Mouse (Mus musculus) forebrain, embryonic 11.5 days (tissue): ENCODE data around the gene Cab39. TPM values are rescaled to one million over a fixed set of nuclear protein-coding genes. Genes with fewer than 3 reads are reported as not detected.

Experiments
- ATAC-seq: fragments of 200-750 bp; cut with Nextera tagmentation; replicated peaks from 2 replicates; pipeline ENCODE4 v1.8.0; 2017; ENCODE audit warnings: moderate TSS enrichment; ENCODE audit not compliant: low FRiP score
- DNase-seq: peaks from one replicate; pipeline ENCODE4 v3.0.0-alpha.2; 2017; ENCODE audit warnings: low spot score
- H3K27ac ChIP-seq: fragments of 300-500 bp; sonication (generic); 2 replicates; pipeline ENCODE4 v1.5.1; 2014; ENCODE audit warnings: low read depth, low read length
- H3K27me3 ChIP-seq: fragments of 300-500 bp; sonication (generic); 2 replicates; pipeline ENCODE4 v1.6.1; 2014; ENCODE audit warnings: mild to moderate bottlenecking, low read length, mixed read lengths; ENCODE audit not compliant: control insufficient read depth, insufficient read depth
- H3K36me3 ChIP-seq: fragments of 300-500 bp; sonication (generic); 2 replicates; pipeline ENCODE4 v1.6.1; 2014; ENCODE audit warnings: mild to moderate bottlenecking, low read length, moderate library complexity, mixed read lengths; ENCODE audit not compliant: control insufficient read depth, insufficient read depth
- H3K4me1 ChIP-seq: fragments of 300-500 bp; sonication (generic); replicated peaks from 2 replicates; pipeline ENCODE4 v1.6.1; 2014; ENCODE audit warnings: low read length, mixed read lengths; ENCODE audit not compliant: control insufficient read depth, insufficient read depth
- H3K4me2 ChIP-seq: fragments of 300-500 bp; sonication (generic); 2 replicates; pipeline ENCODE4 v1.6.1; 2014; ENCODE audit warnings: low read depth, mild to moderate bottlenecking, low read length, moderate library complexity, mixed read lengths; ENCODE audit not compliant: severe bottlenecking
- H3K4me3 ChIP-seq: fragments of 300-500 bp; sonication (generic); 2 replicates; pipeline ENCODE4 v1.5.1; 2014; ENCODE audit warnings: low read depth, low read length
- H3K9ac ChIP-seq: fragments of 300-500 bp; sonication (generic); 2 replicates; pipeline ENCODE4 v1.6.1; 2014; ENCODE audit warnings: low read length
- H3K9me3 ChIP-seq: fragments of 300-500 bp; sonication (generic); 2 replicates; pipeline ENCODE4 v1.6.1; 2016; ENCODE audit warnings: low read length, mixed read lengths; ENCODE audit not compliant: control insufficient read depth
- WGBS: fragments of 180-500 bp; shearing (Covaris S2); extraction: QIAGEN DNeasy Blood & Tissue Kit; methylation state at CpG from one replicate; pipeline ENCODE4 v1.1.7; 2014; 5-methylcytosine and 5-hydroxymethylcytosine counted together
- polyA plus RNA-seq: library from polyadenylated mRNA; unstranded; fragments of >200 nt; fragmentation: Nextera tagmentation; extraction: Ambion mirVana; gene quantifications from 2 replicates; pipeline ENCODE4 v1.2.1, GENCODE M21; 2014

Gene Cab39
- 59.7 and 62.3 TPM in 2 replicates for polyA plus RNA-seq

DNA sequence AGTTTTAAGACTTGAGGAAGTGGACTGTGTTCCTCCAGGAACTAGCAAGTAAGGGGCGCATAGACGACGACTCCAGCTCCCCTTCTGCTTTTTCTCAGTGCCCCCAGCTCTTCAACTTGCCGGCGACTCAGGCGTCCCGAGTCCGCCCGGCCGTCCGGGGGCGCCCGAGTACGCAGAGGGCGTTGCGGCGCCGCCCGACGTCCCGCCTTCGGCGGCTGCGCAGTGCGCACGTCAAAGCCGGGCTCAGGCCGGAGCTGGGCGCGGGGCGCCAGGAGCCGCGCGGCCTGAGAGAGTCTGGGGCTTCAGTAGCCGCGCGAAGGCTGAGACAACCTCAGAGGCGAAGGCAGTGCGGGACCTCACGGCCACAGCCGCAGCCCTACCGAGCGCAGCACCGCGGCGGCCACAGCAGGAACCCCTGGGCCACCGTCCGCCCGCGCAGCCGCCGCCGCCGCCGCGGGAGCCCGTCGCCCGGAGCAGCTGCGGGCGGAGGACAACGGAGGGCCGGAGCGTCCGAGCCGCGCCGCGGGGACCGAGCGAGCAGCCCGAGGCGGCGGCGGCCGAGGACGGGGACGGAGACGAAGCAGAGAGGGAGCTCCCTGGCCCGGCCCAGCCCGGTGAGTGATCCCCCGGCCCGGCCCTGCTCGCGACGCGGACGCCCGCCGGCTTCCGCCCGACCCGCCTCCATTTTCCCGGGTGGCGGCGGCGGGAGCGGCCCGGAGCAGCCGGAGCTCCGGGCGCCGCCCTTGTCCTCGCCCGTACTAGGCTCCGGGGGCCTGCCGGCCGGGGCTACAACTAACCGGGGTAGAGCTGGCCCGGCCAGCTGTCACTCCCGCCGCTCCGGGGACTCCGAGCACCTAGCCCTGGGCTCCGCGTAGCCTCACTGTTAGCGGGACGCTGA is at the start of gene Cab39:
TSS of gene Cab39 (plus strand) at position 234 of the 898 bp plus-strand sequence.
- WGBS, result under 1% methylated on average over 102 of the region's 118 CpGs
- H3K27me3 ChIP-seq, result no peaks in the 10 kb centered on the region
- H3K27ac ChIP-seq, result peak within 1 kb of the TSS; percentile 91
- no peaks in the 10 kb centered on the region for H3K36me3 ChIP-seq
- peak; percentile 95 for ATAC-seq
- H3K4me3 ChIP-seq, result peak within 1 kb of the TSS; percentile 96
- DNase-seq, result peak; percentile 92
- no peaks in the 10 kb centered on the region for H3K4me1 ChIP-seq
- no peaks in the 10 kb centered on the region for H3K9me3 ChIP-seq
- peak within 1 kb of the TSS; percentile 97 for H3K9ac ChIP-seq
- peak within 1 kb of the TSS; percentile 66 for H3K4me2 ChIP-seq

DNA sequence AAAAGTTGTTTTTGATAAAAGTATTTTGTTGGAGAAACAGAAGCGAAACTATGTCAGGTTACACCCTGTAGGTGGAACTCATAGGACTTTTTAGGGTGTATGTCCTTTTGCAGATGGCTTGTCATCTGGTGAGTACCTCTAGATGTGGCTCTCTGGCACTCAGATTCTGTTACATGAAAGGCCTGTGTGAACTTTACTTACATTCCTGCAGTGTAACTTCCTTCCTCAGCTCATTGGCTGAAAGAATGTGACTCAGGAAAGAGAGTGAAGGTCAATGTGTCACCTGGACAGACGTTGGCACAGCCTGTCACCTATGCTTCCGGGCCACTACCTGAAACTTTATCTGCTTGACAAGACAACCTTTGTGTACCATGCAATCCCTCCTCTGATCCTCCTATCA is 48.7 kb upstream of the Cab39 start:
- 0 out of 2 replicates have a peak, but pooled peaks cover 3% of the 10 kb centered on the region for H3K4me1 ChIP-seq
- ATAC-seq (no peak), DNase-seq (no peak)
- 94% methylated on average over 3 of the region's 3 CpGs for WGBS
- no peaks in the 10 kb centered on the region for H3K36me3 ChIP-seq
- no peaks in the 10 kb centered on the region for H3K27me3 ChIP-seq
- H3K9ac ChIP-seq, result no peak overlapping the region
- H3K9me3 ChIP-seq, result no peaks in the 10 kb centered on the region; the same call in 1 of the 2 replicates
- H3K4me2 ChIP-seq, result no peak overlapping the region
- H3K4me3 ChIP-seq, result no peak overlapping the region
- no peak overlapping the region for H3K27ac ChIP-seq

DNA sequence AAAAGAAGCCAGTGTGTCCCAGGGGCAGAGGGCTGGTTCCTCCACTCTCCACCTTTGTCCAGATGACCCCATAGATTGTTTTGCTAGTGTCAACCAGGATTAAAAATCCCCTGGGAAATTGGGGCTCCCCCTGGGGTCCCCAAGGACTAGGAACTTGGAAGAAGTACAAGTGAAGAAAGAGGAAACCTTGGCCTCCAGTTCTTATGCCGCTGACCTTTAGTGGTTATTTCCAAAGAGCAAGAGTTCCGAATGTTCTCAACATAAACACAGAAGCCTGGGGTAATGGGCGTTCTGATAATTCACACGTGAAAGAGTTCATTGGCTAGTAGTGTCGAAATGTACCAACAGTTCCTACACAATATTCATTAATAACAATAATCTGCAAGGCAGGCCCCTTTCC is 46.7 kb upstream of the Cab39 start:
- Histone ChIP-seq H3K4me1 (0 out of 2 replicates have a peak, but pooled peaks cover 3% of the 10 kb centered on the region), H3K9ac (no peak overlapping the region), H3K27me3 (no peaks in the 10 kb centered on the region), H3K36me3 (no peaks in the 10 kb centered on the region), H3K9me3 (no peaks in the 10 kb centered on the region; the same call in 1 of the 2 replicates), H3K27ac (no peak overlapping the region), H3K4me3 (no peak overlapping the region), H3K4me2 (no peak overlapping the region)
- no peak for ATAC-seq
- 86% methylated on average over 5 of the region's 5 CpGs for WGBS
- DNase-seq, result no peak

DNA sequence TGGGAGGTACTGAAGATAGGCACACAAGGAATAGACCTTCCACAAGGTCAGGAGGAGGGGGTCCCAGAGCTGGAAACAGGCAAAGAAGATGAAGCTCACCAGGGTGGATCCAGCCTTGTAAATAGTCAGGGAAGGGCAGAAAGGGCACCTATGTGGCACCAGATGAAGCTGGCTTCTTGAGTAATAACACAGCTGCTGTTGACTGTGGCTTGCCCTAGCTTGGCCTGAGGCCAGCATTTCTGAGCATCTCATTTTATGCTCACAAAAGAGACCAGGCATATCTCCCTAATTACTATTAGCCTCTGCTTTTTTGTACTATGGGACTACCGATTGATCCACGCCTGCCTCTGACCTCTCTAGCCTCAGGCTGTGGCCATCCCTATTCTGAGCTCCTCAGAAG is 43.4 kb upstream of the Cab39 start:
- no peak overlapping the region for H3K27ac ChIP-seq
- DNase-seq, result no peak
- H3K27me3 ChIP-seq, result no peaks in the 10 kb centered on the region
- no peaks in the 10 kb centered on the region for H3K4me1 ChIP-seq
- no peaks in the 10 kb centered on the region for H3K36me3 ChIP-seq
- H3K9ac ChIP-seq, result no peak overlapping the region
- H3K4me2 ChIP-seq, result no peak overlapping the region
- WGBS, result 79% methylated on average over 2 of the region's 2 CpGs
- ATAC-seq, result no peak
- H3K4me3 ChIP-seq, result no peak overlapping the region
- H3K9me3 ChIP-seq, result no peaks in the 10 kb centered on the region; the same call in 1 of the 2 replicates

DNA sequence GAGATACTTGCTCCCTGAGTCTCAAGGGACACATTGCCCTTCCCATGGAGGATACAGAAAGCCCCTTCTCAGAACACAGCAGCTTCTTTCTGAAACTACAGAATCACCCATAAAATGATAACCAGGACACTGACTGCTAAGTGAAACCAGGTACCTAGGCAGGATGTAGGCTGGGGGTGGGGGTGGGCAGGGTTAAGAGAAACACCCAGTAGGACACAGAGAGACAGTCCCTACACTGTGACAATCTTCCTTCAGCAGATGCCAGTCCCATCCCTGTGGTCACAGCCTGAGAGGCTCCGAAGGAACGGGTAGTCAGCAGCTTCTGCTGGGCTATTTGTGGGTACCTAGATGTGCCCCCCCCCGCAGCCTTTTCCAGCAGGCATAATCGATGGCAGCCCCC is 42.6 kb upstream of the Cab39 start:
- Histone ChIP-seq H3K4me3 (no peak overlapping the region), H3K27me3 (no peaks in the 10 kb centered on the region), H3K27ac (no peak overlapping the region), H3K9ac (no peak overlapping the region), H3K36me3 (no peaks in the 10 kb centered on the region), H3K4me2 (no peak overlapping the region), H3K4me1 (no peaks in the 10 kb centered on the region), H3K9me3 (no peaks in the 10 kb centered on the region; the same call in 1 of the 2 replicates)
- DNase-seq (no peak), ATAC-seq (no peak)
- 91% methylated on average over 4 of the region's 4 CpGs for WGBS

DNA sequence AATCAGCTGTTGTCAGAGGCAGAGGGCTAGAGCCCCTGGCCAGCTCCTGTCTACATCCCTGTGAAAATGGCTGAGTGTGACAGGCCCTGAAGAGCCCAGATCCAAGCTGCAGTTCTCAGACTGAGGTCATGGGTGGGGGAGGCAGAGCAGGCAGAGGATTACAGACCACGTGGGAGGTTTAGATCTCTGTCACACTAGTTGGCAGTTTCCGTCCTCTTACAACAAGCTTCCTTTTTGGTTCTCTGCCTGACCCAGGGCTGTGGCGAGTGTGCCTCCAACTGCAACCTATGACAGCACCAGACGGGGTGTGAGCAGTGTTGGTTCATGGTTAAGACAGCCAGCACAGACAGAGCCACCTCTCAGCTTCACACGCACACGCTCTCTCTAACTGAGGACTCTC is 41.7 kb upstream of the Cab39 start:
- no peak overlapping the region for H3K9ac ChIP-seq
- no peak overlapping the region for H3K4me2 ChIP-seq
- H3K27ac ChIP-seq, result no peak overlapping the region
- 58% methylated on average over 6 of the region's 6 CpGs for WGBS
- H3K4me3 ChIP-seq, result no peak overlapping the region
- H3K9me3 ChIP-seq, result no peaks in the 10 kb centered on the region; the same call in 1 of the 2 replicates
- no peaks in the 10 kb centered on the region for H3K36me3 ChIP-seq
- DNase-seq, result no peak
- no peaks in the 10 kb centered on the region for H3K27me3 ChIP-seq
- peak; percentile 62 for ATAC-seq
- H3K4me1 ChIP-seq, result no peaks in the 10 kb centered on the region

DNA sequence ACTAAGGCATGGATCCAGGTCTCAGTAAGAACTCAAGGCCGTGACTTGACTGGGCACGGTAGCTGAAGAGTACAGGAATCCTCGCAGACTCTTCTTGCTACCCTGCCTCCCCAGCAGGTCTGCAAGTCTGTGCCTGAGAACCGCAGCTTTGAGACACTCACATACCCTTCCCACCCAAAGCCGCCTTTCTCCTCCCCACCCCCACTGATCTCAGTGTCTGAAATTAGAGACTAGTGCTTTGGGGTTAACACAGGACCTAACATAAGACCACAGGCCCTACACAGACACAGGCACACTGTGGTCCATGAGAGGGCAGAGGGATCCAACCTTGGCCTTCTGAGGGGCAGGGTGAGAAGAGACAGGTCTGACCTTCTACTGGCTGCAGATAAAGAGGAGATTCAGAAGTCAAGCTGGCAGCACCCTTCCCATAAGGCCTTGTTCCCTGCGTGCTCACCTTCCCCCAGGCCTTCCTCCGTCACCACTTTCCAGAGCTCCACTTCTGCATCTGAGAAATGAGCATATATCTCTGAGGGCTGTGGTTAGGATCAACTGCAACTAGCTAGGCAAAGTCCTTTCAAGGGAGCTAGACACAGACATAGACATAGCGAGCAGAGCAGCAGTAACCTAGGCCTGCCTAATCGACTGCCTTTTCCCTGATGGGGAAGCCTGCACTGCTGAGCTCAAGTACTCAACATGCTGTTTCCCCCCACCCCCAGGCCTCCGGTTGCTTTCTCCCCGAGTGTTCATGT is 41.1 kb upstream of the Cab39 start:
- ATAC-seq, result no peak
- no peak overlapping the region for H3K4me3 ChIP-seq
- no peak overlapping the region for H3K4me2 ChIP-seq
- H3K9ac ChIP-seq, result no peak overlapping the region
- no peaks in the 10 kb centered on the region for H3K27me3 ChIP-seq
- H3K27ac ChIP-seq, result no peak overlapping the region
- 85% methylated on average over 11 of the region's 11 CpGs for WGBS
- no peaks in the 10 kb centered on the region for H3K36me3 ChIP-seq
- DNase-seq, result no peak
- H3K4me1 ChIP-seq, result no peaks in the 10 kb centered on the region
- H3K9me3 ChIP-seq, result no peaks in the 10 kb centered on the region

DNA sequence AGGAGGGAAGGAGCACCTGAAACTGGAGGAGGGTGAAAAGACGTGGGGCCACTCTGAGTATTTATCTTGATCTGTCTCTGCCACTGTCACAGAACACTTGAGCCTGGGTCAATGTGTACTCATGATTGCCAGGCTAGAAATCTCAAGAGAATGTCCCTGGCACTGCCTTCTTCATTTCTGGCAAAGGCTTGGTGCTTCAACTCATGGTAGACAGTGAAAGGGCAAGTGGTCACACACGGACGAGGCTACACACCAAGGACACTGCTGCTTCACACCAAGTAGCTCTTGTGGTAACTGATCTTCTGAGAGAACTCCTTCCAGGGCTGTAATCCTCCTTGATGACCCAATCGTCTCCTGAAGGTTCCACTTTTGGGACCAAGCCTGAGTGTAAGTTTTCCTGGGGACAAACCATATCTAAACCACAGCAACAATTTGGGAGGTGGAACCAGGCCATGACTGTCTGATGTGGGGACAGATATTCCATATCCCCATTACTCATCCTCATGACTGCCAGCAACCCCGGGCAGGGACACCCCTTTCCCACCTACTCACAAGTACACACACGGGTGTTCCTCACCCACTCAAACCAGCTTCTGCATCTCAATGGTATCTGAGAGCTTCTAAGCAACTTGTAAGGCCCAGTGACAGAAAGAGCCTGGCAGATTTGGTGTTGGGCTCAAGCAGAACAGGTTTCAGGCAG is 35.6 kb upstream of the Cab39 start:
- no peak overlapping the region for H3K4me2 ChIP-seq
- H3K9ac ChIP-seq, result no peak overlapping the region
- no peak overlapping the region for H3K4me3 ChIP-seq
- ATAC-seq, result no peak
- H3K9me3 ChIP-seq, result no peaks in the 10 kb centered on the region
- no peak for DNase-seq
- H3K36me3 ChIP-seq, result no peaks in the 10 kb centered on the region
- H3K27me3 ChIP-seq, result no peaks in the 10 kb centered on the region
- no peak overlapping the region for H3K27ac ChIP-seq
- WGBS, result 91% methylated on average over 6 of the region's 6 CpGs
- no peaks in the 10 kb centered on the region for H3K4me1 ChIP-seq
